Mouse (Mus musculus): Measurements from ENCODE around the gene Fitm1. TPM values are rescaled to one million over a fixed set of nuclear protein-coding genes. Genes with fewer than 3 reads are reported as not detected.

The Fitm1 gene
- total and polyA plus RNA-seq, 3 experiments: not detected

DNA sequence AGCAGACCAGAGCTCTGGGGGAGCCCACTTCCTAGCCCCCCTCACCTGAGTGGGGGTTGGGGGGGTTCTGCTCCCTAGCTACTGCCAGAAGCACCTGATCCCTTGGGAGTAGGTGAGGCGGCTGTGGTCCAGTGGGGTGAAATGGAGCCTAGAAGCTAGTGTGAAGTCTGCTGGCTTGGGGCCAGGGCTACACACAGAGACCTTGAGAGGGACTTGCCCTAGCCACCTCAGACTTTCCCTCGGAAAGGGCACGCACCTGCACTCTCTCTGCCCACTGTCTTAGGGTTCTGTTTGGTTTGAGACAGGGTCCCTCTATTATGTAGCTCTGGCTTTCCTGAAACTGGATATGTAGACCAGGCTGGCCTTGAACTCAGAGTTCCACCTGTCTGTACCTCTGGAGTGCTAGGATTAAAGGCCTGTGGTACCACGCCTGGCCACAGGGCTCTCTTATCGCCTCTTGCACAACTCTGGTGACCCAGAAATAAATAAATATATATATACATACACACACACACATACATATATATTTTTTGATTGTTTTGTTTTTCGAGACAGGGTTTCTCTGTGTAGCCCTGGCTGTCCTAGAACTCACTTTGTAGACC, 3.4 kb downstream of the Fitm1 start:
- peaks cover 13 to 34% of the 10 kb centered on the region in 2 experiments for H3K4me1 ChIP-seq (ENCODE audit: control insufficient read depth in 1 of 2, insufficient read depth in 2 of 2)
- peak overlapping the region; percentile 92 for H3K4me2 ChIP-seq (ENCODE audit: insufficient read depth, low read depth, poor library complexity, severe bottlenecking)
- dilution Hi-C loops (cut with MboI; ENCODE audit: extremely low pct_ligation_motif_present, extremely low pct_unique_long_range_greater_than_20kb, low sequenced_read_pairs): no loop called here
- no peaks in the 10 kb centered on the region for H3K27me3 ChIP-seq (replicated peaks)
- DNase-seq (ENCODE audit: extremely low read depth): peak; percentile 45
- H3K79me2 ChIP-seq (replicated peaks; ENCODE audit: control insufficient read depth, extremely low read depth, insufficient read depth, poor library complexity, severe bottlenecking): peaks cover 12% of the 10 kb centered on the region
- TF ChIP-seq MAX (IDR thresholded peaks at IDR 0.05; ENCODE audit: low read length) (no peak), JUND (conservative IDR thresholded peaks at IDR 0.05; ENCODE audit: low read depth, low read length) (no peak), TCF12 (IDR thresholded peaks at IDR 0.05; ENCODE audit: low read depth, low read length) (peak; percentile 33; the same call in 1 of the 2 replicates), MAZ (IDR thresholded peaks at IDR 0.05; ENCODE audit: low read depth, low read length) (0 out of 2 replicates have a peak, but pooled peaks have one; percentile 10)
- peak overlapping the region; percentile 83 for H3K9ac ChIP-seq (ENCODE audit: insufficient read depth, low read depth)
- H3K4me3 ChIP-seq (replicated peaks in 1 of 3; ENCODE audit: low read depth in 2 of 3, low read length in 2 of 3, poor library complexity in 1 of 3): peak overlapping the region; percentile 75 to 96 (median 95)
- peak overlapping the region; percentile 77 for H3K27ac ChIP-seq (ENCODE audit: insufficient read depth, low read depth)
- no peaks in the 10 kb centered on the region for H3K9me3 ChIP-seq (replicated peaks; ENCODE audit: low read length)
- H3K36me3 ChIP-seq (replicated peaks in 1 of 2; ENCODE audit: control insufficient read depth in 1 of 2, insufficient read depth in 1 of 2, low read length in 1 of 2): peaks cover 19 to 36% of the 10 kb centered on the region in 2 experiments
- in situ Hi-C loops (cut with MboI; ENCODE audit: low pct_ligation_motif_present, low pct_unique_long_range_greater_than_20kb, low sequenced_read_pairs): no loop called here

DNA sequence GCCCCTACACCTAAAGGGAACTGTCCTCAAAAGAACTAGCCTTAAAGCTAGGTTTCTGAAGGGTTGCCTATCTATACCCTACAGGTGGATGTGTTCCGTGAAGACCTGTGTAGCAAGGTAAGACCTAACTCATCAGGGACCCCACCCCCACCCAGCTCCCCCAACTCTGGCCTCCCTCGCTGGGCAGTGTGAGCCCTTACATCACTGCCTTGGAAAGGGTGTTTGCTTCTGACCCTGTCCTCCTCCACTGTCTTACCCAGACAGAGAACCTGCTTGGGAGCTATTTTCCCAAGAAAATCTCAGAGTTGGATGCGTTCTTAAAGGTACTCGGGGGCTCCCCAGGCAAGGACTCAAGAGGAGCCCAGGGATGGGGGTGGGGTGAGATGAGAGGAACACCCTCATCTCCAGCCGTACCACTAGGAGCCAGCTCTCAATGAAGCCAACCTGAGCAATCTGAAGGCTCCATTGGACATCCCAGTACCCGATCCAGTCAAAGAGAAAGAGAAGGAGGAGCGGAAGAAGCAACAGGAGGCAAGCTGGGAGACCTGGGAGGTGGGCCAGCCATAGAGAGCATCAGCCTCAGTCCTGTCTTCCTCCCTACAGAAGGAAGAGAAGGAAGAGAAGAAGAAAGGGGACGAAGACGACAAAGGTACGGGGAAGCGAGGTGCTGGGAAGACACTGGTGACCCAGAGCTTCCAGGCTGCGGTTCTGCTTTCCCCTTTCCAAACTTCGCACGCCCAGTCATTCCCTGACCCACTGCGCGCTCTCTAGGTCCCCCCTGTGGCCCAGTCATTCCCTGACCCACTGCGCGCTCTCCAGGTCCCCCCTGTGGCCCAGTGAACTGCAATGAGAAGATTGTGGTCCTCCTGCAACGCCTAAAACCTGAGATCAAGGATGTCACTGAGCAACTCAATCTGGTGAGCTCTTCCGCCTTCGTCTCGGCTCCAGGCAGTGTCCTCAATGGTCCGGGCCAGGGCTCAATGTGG, 4.4 kb downstream of the Fitm1 start:
- Histone ChIP-seq H3K4me2 (ENCODE audit: insufficient read depth, low read depth, poor library complexity, severe bottlenecking) (peak overlapping the region; percentile 92), H3K4me3 (replicated peaks in 1 of 3; ENCODE audit: low read depth in 2 of 3, low read length in 2 of 3, poor library complexity in 1 of 3) (peak overlapping the region; percentile 35 to 96 (median 95)), H3K4me1 (ENCODE audit: control insufficient read depth in 1 of 2, insufficient read depth in 2 of 2) (peaks cover 17 to 41% of the 10 kb centered on the region in 2 experiments), H3K27me3 (replicated peaks) (no peaks in the 10 kb centered on the region), H3K79me2 (replicated peaks; ENCODE audit: control insufficient read depth, extremely low read depth, insufficient read depth, poor library complexity, severe bottlenecking) (peaks cover 12% of the 10 kb centered on the region), H3K9ac (ENCODE audit: insufficient read depth, low read depth) (peak overlapping the region; percentile 83; the same call in 1 of the 2 replicates), H3K9me3 (replicated peaks; ENCODE audit: low read length) (no peaks in the 10 kb centered on the region), H3K27ac (ENCODE audit: insufficient read depth, low read depth) (peak overlapping the region; percentile 32; the same call in 1 of the 2 replicates), H3K36me3 (replicated peaks in 1 of 2; ENCODE audit: control insufficient read depth in 1 of 2, insufficient read depth in 1 of 2, low read length in 1 of 2) (peaks cover 19 to 38% of the 10 kb centered on the region in 2 experiments)
- dilution Hi-C loops (cut with MboI; ENCODE audit: extremely low pct_ligation_motif_present, extremely low pct_unique_long_range_greater_than_20kb, low sequenced_read_pairs) (no loop called here), in situ Hi-C loops (cut with MboI; ENCODE audit: low pct_ligation_motif_present, low pct_unique_long_range_greater_than_20kb, low sequenced_read_pairs) (no loop called here)
- DNase-seq (ENCODE audit: extremely low read depth): no peak
- TF ChIP-seq CTCF (conservative IDR thresholded peaks at IDR 0.05 in 1 of 2, IDR thresholded peaks at IDR 0.05 in 1 of 2; ENCODE audit: low read depth in 2 of 2, low read length in 2 of 2): peak in 1 of 2 experiments; percentile 31; a peak in 2 of 4 replicates
- TF ChIP-seq ZKSCAN1 (IDR thresholded peaks at IDR 0.05; ENCODE audit: borderline replicate concordance, low read depth, low read length): peak; percentile 90
- no peak for TF ChIP-seq HCFC1 (IDR thresholded peaks at IDR 0.05; ENCODE audit: low read depth, low read length)
- no peak for TF ChIP-seq POLR2AphosphoS2 (IDR thresholded peaks at IDR 0.05; ENCODE audit: low read depth, low read length)
- no peak for TF ChIP-seq MAFK (IDR thresholded peaks at IDR 0.05; ENCODE audit: insufficient replicate concordance, low read length)
- no peak for TF ChIP-seq TCF12 (IDR thresholded peaks at IDR 0.05; ENCODE audit: low read depth, low read length)

DNA sequence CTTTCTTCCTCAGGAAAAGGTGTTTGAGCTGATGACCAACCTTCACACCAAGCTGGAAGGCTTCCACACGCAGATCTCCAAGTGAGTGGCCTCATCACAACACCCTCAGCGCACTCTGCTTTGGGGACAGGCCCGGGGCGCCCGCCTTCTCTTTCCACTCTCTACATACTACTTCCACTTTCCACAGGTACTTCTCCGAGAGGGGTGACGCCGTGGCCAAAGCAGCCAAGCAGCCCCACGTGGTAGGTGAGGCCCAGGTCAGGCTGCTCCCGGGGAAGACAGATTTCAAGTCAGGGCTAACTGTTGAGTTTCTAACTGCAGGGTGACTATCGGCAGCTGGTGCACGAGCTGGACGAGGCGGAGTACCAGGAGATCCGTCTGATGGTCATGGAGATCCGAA, 5.3 kb downstream of the Fitm1 start:
- H3K36me3 ChIP-seq (replicated peaks in 1 of 2; ENCODE audit: control insufficient read depth in 1 of 2, insufficient read depth in 1 of 2, low read length in 1 of 2): peaks cover 19 to 40% of the 10 kb centered on the region in 2 experiments
- no peak overlapping the region for H3K4me3 ChIP-seq (replicated peaks in 1 of 3; ENCODE audit: low read depth in 2 of 3, low read length in 2 of 3, poor library complexity in 1 of 3)
- H3K27me3 ChIP-seq (replicated peaks): no peaks in the 10 kb centered on the region
- H3K4me1 ChIP-seq (ENCODE audit: control insufficient read depth in 1 of 2, insufficient read depth in 2 of 2): peaks cover 20 to 48% of the 10 kb centered on the region in 2 experiments
- no peak overlapping the region; the same call in 1 of the 2 replicates for H3K4me2 ChIP-seq (ENCODE audit: insufficient read depth, low read depth, poor library complexity, severe bottlenecking)
- no peaks in the 10 kb centered on the region for H3K9me3 ChIP-seq (replicated peaks; ENCODE audit: low read length)
- dilution Hi-C loops (cut with MboI; ENCODE audit: extremely low pct_ligation_motif_present, extremely low pct_unique_long_range_greater_than_20kb, low sequenced_read_pairs): no loop called here
- DNase-seq (ENCODE audit: extremely low read depth): no peak
- peak overlapping the region; percentile 32 for H3K27ac ChIP-seq (ENCODE audit: insufficient read depth, low read depth)
- H3K9ac ChIP-seq (ENCODE audit: insufficient read depth, low read depth): no peak overlapping the region
- in situ Hi-C loops (cut with MboI; ENCODE audit: low pct_ligation_motif_present, low pct_unique_long_range_greater_than_20kb, low sequenced_read_pairs): no loop called here
- H3K79me2 ChIP-seq (replicated peaks; ENCODE audit: control insufficient read depth, extremely low read depth, insufficient read depth, poor library complexity, severe bottlenecking): peaks cover 12% of the 10 kb centered on the region
- TF ChIP-seq HCFC1 (IDR thresholded peaks at IDR 0.05; ENCODE audit: low read depth, low read length) (no peak), JUND (conservative IDR thresholded peaks at IDR 0.05; ENCODE audit: low read depth, low read length) (no peak), ELF1 (IDR thresholded peaks at IDR 0.05; ENCODE audit: low read depth, low read length) (no peak), MEF2A (IDR thresholded peaks at IDR 0.05; ENCODE audit: borderline replicate concordance, low read depth, low read length) (no peak), TBP (conservative IDR thresholded peaks at IDR 0.05; ENCODE audit: low read depth, low read length) (no peak), MAX (IDR thresholded peaks at IDR 0.05; ENCODE audit: low read length) (no peak), CHD1 (IDR thresholded peaks at IDR 0.05; ENCODE audit: low read depth, low read length) (no peak), IRF4 (IDR thresholded peaks at IDR 0.05; ENCODE audit: low read depth, low read length) (peak; percentile 24; the same call in 1 of the 2 replicates), USF1 (IDR thresholded peaks at IDR 0.05; ENCODE audit: low read depth, low read length) (peak; percentile 18; the same call in 1 of the 2 replicates), MAZ (IDR thresholded peaks at IDR 0.05; ENCODE audit: low read depth, low read length) (no peak), SMC3 (IDR thresholded peaks at IDR 0.05; ENCODE audit: low read depth, low read length) (no peak), ZMIZ1 (IDR thresholded peaks at IDR 0.05; ENCODE audit: low read depth, low read length) (no peak), BHLHE40 (IDR thresholded peaks at IDR 0.05; ENCODE audit: low read depth, low read length) (0 out of 2 replicates have a peak, but pooled peaks have one; percentile 25), ZNF384 (IDR thresholded peaks at IDR 0.05; ENCODE audit: low read depth, low read length) (no peak), UBTF (IDR thresholded peaks at IDR 0.05; ENCODE audit: low read depth, low read length) (0 out of 2 replicates have a peak, but pooled peaks have one; percentile 71), TCF12 (IDR thresholded peaks at IDR 0.05; ENCODE audit: low read depth, low read length) (no peak)
